In the genomic region with DNA sequence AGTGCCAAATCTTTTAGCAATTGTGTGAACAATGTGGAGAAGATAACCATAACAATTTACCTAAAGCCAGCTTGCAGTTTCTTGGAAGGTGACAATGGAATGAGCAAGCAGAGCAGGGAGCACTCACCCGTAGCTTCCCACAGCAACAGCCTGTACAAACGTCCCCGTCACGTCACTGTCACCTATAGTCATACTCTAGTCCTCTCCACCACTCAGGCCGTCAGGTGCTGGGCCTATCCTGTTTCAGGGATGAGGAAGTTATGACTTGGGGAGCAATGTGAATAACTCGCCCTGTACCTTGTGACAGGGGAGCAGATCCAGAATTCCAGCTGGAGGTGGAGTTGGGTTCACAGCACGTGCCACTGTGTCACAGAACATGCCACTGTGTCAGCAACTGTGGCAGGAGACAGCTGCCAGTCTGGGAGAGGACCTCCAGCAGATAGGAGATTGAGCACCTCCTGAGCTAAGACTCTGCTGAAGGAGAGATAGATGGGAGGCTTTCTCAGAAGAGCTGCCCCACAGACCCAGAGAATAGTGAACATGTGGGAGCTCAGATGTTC, we compare ENCODE assay signal across 16 mouse cellular contexts.
DNase-seq lines count a peak whose midpoint lies in the region; ATAC-seq and TF ChIP-seq lines count a peak whose summit lies in the region.
"Had no signal": no experiment of that assay in that cellular context is flagged by ENCODE, and none has a peak within 500 bp of the region (broad histone marks: within the 10 kb centered on the region; RNA-seq: fewer than 3 reads in every experiment).

No protein-coding gene starts in this region.

- H3ac ChIP-seq in myocyte (ENCODE audit: control insufficient read depth, insufficient read length), result no peak overlapping the region

- H3K36me3 ChIP-seq in intestine, embryonic 15.5 days, result no peaks in the 10 kb centered on the region
- no peaks in the 10 kb centered on the region for H3K36me3 ChIP-seq in myocyte (ENCODE audit: control insufficient read depth, insufficient read depth)
- H3K36me3 ChIP-seq: embryonic facial prominence, embryonic 13.5 days; heart, embryonic 12.5 days; hindbrain, embryonic 15.5 days had no signal

- 63% methylated on average over 7 of the region's 7 CpGs for WGBS in intestine, embryonic 15.5 days

- intact Hi-C loops in heart, postnatal 10 days (cut with DNase I), result no loop called here

- no peaks in the 10 kb centered on the region for H3K27me3 ChIP-seq in intestine, embryonic 15.5 days (replicated peaks)
- no peaks in the 10 kb centered on the region for H3K27me3 ChIP-seq in myocyte (ENCODE audit: control insufficient read depth, insufficient read depth, insufficient read length)
- H3K27me3 ChIP-seq: embryonic facial prominence, embryonic 13.5 days; forebrain, embryonic 13.5 days; heart, embryonic 12.5 days; hindbrain, embryonic 15.5 days had no signal

- H3K4me1 ChIP-seq in intestine, embryonic 15.5 days (replicated peaks), result no peaks in the 10 kb centered on the region
- H3K4me1 ChIP-seq: hindbrain, embryonic 15.5 days had no signal

- H3K27ac ChIP-seq in intestine, embryonic 15.5 days, result no peak overlapping the region
- H3K27ac ChIP-seq: embryonic facial prominence, embryonic 13.5 days; forebrain, embryonic 13.5 days; hindbrain, embryonic 15.5 days had no signal

- no peaks in the 10 kb centered on the region for H3K9me3 ChIP-seq in intestine, embryonic 15.5 days
- H3K9me3 ChIP-seq: embryonic facial prominence, embryonic 13.5 days; forebrain, embryonic 13.5 days; heart, embryonic 12.5 days; hindbrain, embryonic 15.5 days had no signal

- peak; percentile 56; the same call in 1 of the 2 replicates for ATAC-seq in intestine, embryonic 15.5 days
- ATAC-seq: forebrain, embryonic 13.5 days; forebrain, postnatal 0 days had no signal

- no peak overlapping the region for H3K4me2 ChIP-seq in intestine, embryonic 15.5 days (replicated peaks)
- H3K4me2 ChIP-seq in myocyte (ENCODE audit: low read depth), result no peak overlapping the region
- H3K4me2 ChIP-seq: embryonic facial prominence, embryonic 13.5 days; forebrain, embryonic 13.5 days; heart, embryonic 12.5 days; hindbrain, embryonic 15.5 days had no signal

- H3K4me3 ChIP-seq in intestine, embryonic 15.5 days (replicated peaks), result no peak overlapping the region
- no peak overlapping the region for H3K4me3 ChIP-seq in myocyte
- H3K4me3 ChIP-seq: embryonic facial prominence, embryonic 13.5 days; forebrain, embryonic 13.5 days; heart, embryonic 12.5 days; hindbrain, embryonic 15.5 days had no signal

- no peaks in the 10 kb centered on the region for H3K79me2 ChIP-seq in myocyte (ENCODE audit: control insufficient read depth, insufficient read depth)

- TF ChIP-seq POLR2A in myocyte (IDR thresholded peaks at IDR 0.05; ENCODE audit: insufficient read length, low read depth), result no peak

- H3K9ac ChIP-seq in intestine, embryonic 15.5 days, result no peak overlapping the region
- H3K9ac ChIP-seq: embryonic facial prominence, embryonic 13.5 days; forebrain, embryonic 13.5 days; forebrain, postnatal 0 days; heart, embryonic 12.5 days; hindbrain, embryonic 15.5 days had no signal

- peak; percentile 87 for DNase-seq in heart, adult 11 months
- DNase-seq in heart, postnatal 10 days, result no peak
- no peak for DNase-seq in urinary bladder, postnatal 10 days (ENCODE audit: low spot score)
- DNase-seq in kidney, postnatal 14 days, result no peak
- DNase-seq: adrenal gland, postnatal 10 days; cerebellum, adult 11 months; cerebellum, adult 8-10 months; cerebellum, postnatal 25 days; forebrain, postnatal 0 days; heart, postnatal 36 days had no signal

TF ChIP-seq in myocyte, 11 proteins besides CTCF, POLR2A, EP300 and RAD21:
- TF ChIP-seq REST (IDR thresholded peaks at IDR 0.05; ENCODE audit: insufficient read depth, insufficient read length) (no peak), POLR2AphosphoS2 (IDR thresholded peaks at IDR 0.05; ENCODE audit: insufficient read length, low read depth) (no peak), TCF12 (IDR thresholded peaks at IDR 0.05; ENCODE audit: insufficient read depth, poor library complexity, severe bottlenecking) (peak; percentile 52), E2F4 (IDR thresholded peaks at IDR 0.05; ENCODE audit: insufficient read depth) (no peak), MYOD1 (IDR thresholded peaks at IDR 0.05; ENCODE audit: control insufficient read depth in 1 of 3, insufficient read length in 2 of 3, low read depth in 2 of 3) (peak; percentile 44 to 93 (median 66)), MYOG (IDR thresholded peaks at IDR 0.05; ENCODE audit: control insufficient read depth in 1 of 3, insufficient read depth in 1 of 3, insufficient read length in 2 of 3, low read depth in 2 of 3) (peak; percentile 59 to 95 (median 86)), TCF3 (IDR thresholded peaks at IDR 0.05; ENCODE audit: insufficient read length, low read depth) (peak; percentile 69), SRF (IDR thresholded peaks at IDR 0.05; ENCODE audit: control insufficient read depth, insufficient read length, low read depth) (no peak), CEBPB (IDR thresholded peaks at IDR 0.05; ENCODE audit: insufficient read depth, poor library complexity, severe bottlenecking) (no peak), USF1 (IDR thresholded peaks at IDR 0.05; ENCODE audit: low read depth) (no peak)
